Mouse (Mus musculus): ENCODE results near the gene Cry2. TPM values are rescaled to one million over a fixed set of nuclear protein-coding genes. Genes with fewer than 3 reads are reported as not detected.

Cry2 gene
- polyA plus RNA-seq, 1 experiment from 2014 or later, result 16.1 TPM

GRCm38 (mm10) chr2:92421723-92422387 lies 12.0 kb downstream of the Cry2 start:
- WGBS, result 91% methylated on average over 7 of the region's 7 CpGs
- Histone ChIP-seq H3K9me3 (replicated peaks; ENCODE audit: control insufficient read depth, low read length) (no peaks in the 10 kb centered on the region), H3K36me3 (ENCODE audit: control insufficient read depth, insufficient read depth, low read length) (peaks cover 75% of the 10 kb centered on the region), H3K4me1 (ENCODE audit: control insufficient read depth, insufficient read depth, low read length) (peaks cover 21% of the 10 kb centered on the region; the same call in 1 of the 2 replicates), H3K4me3 (ENCODE audit: low read depth, low read length) (no peak overlapping the region), H3K27ac (ENCODE audit: low read depth, low read length) (no peak overlapping the region), H3K27me3 (replicated peaks; ENCODE audit: control insufficient read depth, insufficient read depth, low read length) (no peaks in the 10 kb centered on the region), H3K9ac (ENCODE audit: low read length) (no peak overlapping the region), H3K4me2 (ENCODE audit: low read length) (no peak overlapping the region)
- ATAC-seq (no peak), DNase-seq (ENCODE audit: low spot score) (no peak)

- WGBS, result 91% methylated on average over 10 of the region's 10 CpGs
- DNase-seq (ENCODE audit: low spot score) (no peak), ATAC-seq (no peak)
Measured at GRCm38 (mm10) chr2:92411705-92412104, 22.1 kb downstream of the Cry2 start.

GRCm38 (mm10) chr2:92408309-92409045 lies 25.4 kb downstream of the Cry2 start:
- no peak overlapping the region for H3K4me3 ChIP-seq (ENCODE audit: low read depth, low read length)
- DNase-seq (ENCODE audit: low spot score) (no peak), ATAC-seq (no peak)
- H3K4me2 ChIP-seq (ENCODE audit: low read length), result no peak overlapping the region
- no peak overlapping the region for H3K27ac ChIP-seq (ENCODE audit: low read depth, low read length)
- no peak overlapping the region for H3K9ac ChIP-seq (ENCODE audit: low read length)
- peaks cover 94% of the 10 kb centered on the region for H3K36me3 ChIP-seq (ENCODE audit: control insufficient read depth, insufficient read depth, low read length)
- H3K27me3 ChIP-seq (replicated peaks; ENCODE audit: control insufficient read depth, insufficient read depth, low read length), result no peaks in the 10 kb centered on the region
- H3K4me1 ChIP-seq (ENCODE audit: control insufficient read depth, insufficient read depth, low read length), result no peaks in the 10 kb centered on the region
- no peaks in the 10 kb centered on the region for H3K9me3 ChIP-seq (replicated peaks; ENCODE audit: control insufficient read depth, low read length)
- WGBS, result 93% methylated on average over 18 of the region's 18 CpGs

More at GRCm38 (mm10) chr2:92411705-92412104, 22.1 kb downstream of the Cry2 start:
- no peak overlapping the region for H3K4me2 ChIP-seq (ENCODE audit: low read length)
- H3K27me3 ChIP-seq (replicated peaks; ENCODE audit: control insufficient read depth, insufficient read depth, low read length), result no peaks in the 10 kb centered on the region
- no peak overlapping the region for H3K4me3 ChIP-seq (ENCODE audit: low read depth, low read length)
- H3K9me3 ChIP-seq (replicated peaks; ENCODE audit: control insufficient read depth, low read length), result no peaks in the 10 kb centered on the region
- peaks cover 96% of the 10 kb centered on the region for H3K36me3 ChIP-seq (ENCODE audit: control insufficient read depth, insufficient read depth, low read length)
- H3K27ac ChIP-seq (ENCODE audit: low read depth, low read length), result no peak overlapping the region
- no peaks in the 10 kb centered on the region for H3K4me1 ChIP-seq (ENCODE audit: control insufficient read depth, insufficient read depth, low read length)
- H3K9ac ChIP-seq (ENCODE audit: low read length), result no peak overlapping the region

- DNase-seq (ENCODE audit: low spot score) (no peak), ATAC-seq (no peak)
- WGBS, result 89% methylated on average over 7 of the region's 7 CpGs
- H3K4me3 ChIP-seq (ENCODE audit: low read depth, low read length), result no peak overlapping the region
- H3K27ac ChIP-seq (ENCODE audit: low read depth, low read length), result no peak overlapping the region
- no peaks in the 10 kb centered on the region for H3K27me3 ChIP-seq (replicated peaks; ENCODE audit: control insufficient read depth, insufficient read depth, low read length)
- peaks cover 69% of the 10 kb centered on the region for H3K36me3 ChIP-seq (ENCODE audit: control insufficient read depth, insufficient read depth, low read length)
- H3K9ac ChIP-seq (ENCODE audit: low read length), result no peak overlapping the region
- no peak overlapping the region for H3K4me2 ChIP-seq (ENCODE audit: low read length)
- H3K9me3 ChIP-seq (replicated peaks; ENCODE audit: control insufficient read depth, low read length), result no peaks in the 10 kb centered on the region
- H3K4me1 ChIP-seq (ENCODE audit: control insufficient read depth, insufficient read depth, low read length), result no peaks in the 10 kb centered on the region
Measured at GRCm38 (mm10) chr2:92405687-92406086, 28.2 kb downstream of the Cry2 start.

- ATAC-seq (no peak), DNase-seq (ENCODE audit: low spot score) (no peak)
- H3K27me3 ChIP-seq (replicated peaks; ENCODE audit: control insufficient read depth, insufficient read depth, low read length), result no peaks in the 10 kb centered on the region
- H3K27ac ChIP-seq (ENCODE audit: low read depth, low read length), result no peak overlapping the region
- WGBS, result 89% methylated on average over 6 of the region's 6 CpGs
- no peak overlapping the region for H3K4me2 ChIP-seq (ENCODE audit: low read length)
- no peaks in the 10 kb centered on the region for H3K4me1 ChIP-seq (ENCODE audit: control insufficient read depth, insufficient read depth, low read length)
- H3K36me3 ChIP-seq (ENCODE audit: control insufficient read depth, insufficient read depth, low read length), result peaks cover 60% of the 10 kb centered on the region
- H3K4me3 ChIP-seq (ENCODE audit: low read depth, low read length), result no peak overlapping the region
- H3K9ac ChIP-seq (ENCODE audit: low read length), result no peak overlapping the region
- no peaks in the 10 kb centered on the region for H3K9me3 ChIP-seq (replicated peaks; ENCODE audit: control insufficient read depth, low read length)
Measured at GRCm38 (mm10) chr2:92404737-92405136, 29.1 kb downstream of the Cry2 start.

GRCm38 (mm10) chr2:92403776-92404319 lies 30.0 kb downstream of the Cry2 start:
- no peak for ATAC-seq
- H3K36me3 ChIP-seq (ENCODE audit: control insufficient read depth, insufficient read depth, low read length), result peaks cover 51% of the 10 kb centered on the region
- 98% methylated on average over 5 of the region's 5 CpGs for WGBS

GRCm38 (mm10) chr2:92402591-92403326 lies 31.1 kb downstream of the Cry2 start:
- Histone ChIP-seq H3K27ac (ENCODE audit: low read depth, low read length) (no peak overlapping the region; the same call in 1 of the 2 replicates), H3K4me2 (ENCODE audit: low read length) (no peak overlapping the region)

More at GRCm38 (mm10) chr2:92403776-92404319, 30.0 kb downstream of the Cry2 start:
- H3K4me3 ChIP-seq (ENCODE audit: low read depth, low read length), result no peak overlapping the region
- no peak overlapping the region for H3K4me2 ChIP-seq (ENCODE audit: low read length)
- no peaks in the 10 kb centered on the region for H3K27me3 ChIP-seq (replicated peaks; ENCODE audit: control insufficient read depth, insufficient read depth, low read length)
- no peaks in the 10 kb centered on the region for H3K9me3 ChIP-seq (replicated peaks; ENCODE audit: control insufficient read depth, low read length)
- DNase-seq (ENCODE audit: low spot score), result no peak
- no peak overlapping the region for H3K27ac ChIP-seq (ENCODE audit: low read depth, low read length)
- no peaks in the 10 kb centered on the region for H3K4me1 ChIP-seq (ENCODE audit: control insufficient read depth, insufficient read depth, low read length)
- no peak overlapping the region for H3K9ac ChIP-seq (ENCODE audit: low read length)

GRCm38 (mm10) chr2:92401091-92401561 lies 32.7 kb downstream of the Cry2 start, which contains the start of gene Mapk8ip1:
Gene Mapk8ip1, minus strand, starts transcription at chr2:92401263.
- Histone ChIP-seq H3K36me3 (ENCODE audit: control insufficient read depth, insufficient read depth, low read length) (peaks cover 28% of the 10 kb centered on the region), H3K9me3 (replicated peaks; ENCODE audit: control insufficient read depth, low read length) (no peaks in the 10 kb centered on the region), H3K4me1 (ENCODE audit: control insufficient read depth, insufficient read depth, low read length) (peaks cover 8% of the 10 kb centered on the region; the same call in 1 of the 2 replicates), H3K27ac (ENCODE audit: low read depth, low read length) (peak within 1 kb of the TSS; percentile 58), H3K4me3 (ENCODE audit: low read depth, low read length) (peak within 1 kb of the TSS; percentile 73), H3K4me2 (ENCODE audit: low read length) (peak within 1 kb of the TSS; percentile 69), H3K27me3 (replicated peaks; ENCODE audit: control insufficient read depth, insufficient read depth, low read length) (no peaks in the 10 kb centered on the region), H3K9ac (ENCODE audit: low read length) (peak within 1 kb of the TSS; percentile 91)
- peak; percentile 72 for ATAC-seq
- peak; percentile 58 for DNase-seq (ENCODE audit: low spot score)
- WGBS, result 3% methylated on average over 33 of the region's 59 CpGs

More at GRCm38 (mm10) chr2:92402591-92403326, 31.1 kb downstream of the Cry2 start:
- no peaks in the 10 kb centered on the region for H3K9me3 ChIP-seq (replicated peaks; ENCODE audit: control insufficient read depth, low read length)
- peaks cover 42% of the 10 kb centered on the region for H3K36me3 ChIP-seq (ENCODE audit: control insufficient read depth, insufficient read depth, low read length)
- no peak for DNase-seq (ENCODE audit: low spot score)
- no peak overlapping the region for H3K9ac ChIP-seq (ENCODE audit: low read length)
- 76% methylated on average over 4 of the region's 4 CpGs for WGBS
- H3K4me1 ChIP-seq (ENCODE audit: control insufficient read depth, insufficient read depth, low read length), result peaks cover 6% of the 10 kb centered on the region; the same call in 1 of the 2 replicates
- H3K4me3 ChIP-seq (ENCODE audit: low read depth, low read length), result no peak overlapping the region
- no peak for ATAC-seq
- no peaks in the 10 kb centered on the region for H3K27me3 ChIP-seq (replicated peaks; ENCODE audit: control insufficient read depth, insufficient read depth, low read length)

Data from forebrain, embryonic 14.5 days (tissue).